Mouse (Mus musculus): ENCODE results near the gene Agtr2. TPM values are rescaled to one million over a fixed set of nuclear protein-coding genes. Genes with fewer than 3 reads are reported as not detected.
"Not testable (repeated sequence)": the region's sequence is repeated elsewhere in the genome, so short reads cannot be mapped to it uniquely, and the experiment has no call there.

Gene Agtr2
- polyA plus RNA-seq (2015; fragmentation: Nextera tagmentation; extraction: Ambion mirVana), result 33.0 and 35.4 TPM in 2 replicates

GRCm38 (mm10) chrX:21484414-21484813, at the start of gene Agtr2:
TSS of gene Agtr2 (plus strand) at chrX:21484544.
- ATAC-seq (replicated peaks; ENCODE audit: low FRiP score, low read depth), result no peak
- TF ChIP-seq CTCF (IDR thresholded peaks at IDR 0.05; ENCODE audit: low read depth), result no peak
- 0 out of 2 replicates have a peak within 1 kb of the TSS, but pooled peaks have one; percentile 5 for H3K4me3 ChIP-seq (replicated peaks; ENCODE audit: low read depth, low read length)
- H3K9ac ChIP-seq (ENCODE audit: low read depth, low read length), result no peak within 1 kb of the TSS
- no peak within 1 kb of the TSS for H3K27ac ChIP-seq
- H3K4me1 ChIP-seq (replicated peaks; ENCODE audit: insufficient read depth, low read length), result no peaks in the 10 kb centered on the region
- peak within 1 kb of the TSS; percentile 31; the same call in 1 of the 2 replicates for H3K4me2 ChIP-seq (ENCODE audit: low read length)
- H3K27me3 ChIP-seq (ENCODE audit: insufficient read depth, low read length), result no peaks in the 10 kb centered on the region
- WGBS, result 58% methylated on average over 5 of the region's 5 CpGs
- no peaks in the 10 kb centered on the region for H3K36me3 ChIP-seq (ENCODE audit: insufficient read depth, low read length)
- no peaks in the 10 kb centered on the region for H3K9me3 ChIP-seq (replicated peaks; ENCODE audit: low read length)
- DNase-seq (ENCODE audit: low spot score), result peak; percentile 34

- Histone ChIP-seq H3K36me3 (ENCODE audit: insufficient read depth, low read length) (no peaks in the 10 kb centered on the region), H3K27me3 (ENCODE audit: insufficient read depth, low read length) (no peaks in the 10 kb centered on the region), H3K4me1 (replicated peaks; ENCODE audit: insufficient read depth, low read length) (no peaks in the 10 kb centered on the region), H3K9ac (ENCODE audit: low read depth, low read length) (no peak overlapping the region), H3K4me3 (replicated peaks; ENCODE audit: low read depth, low read length) (no peak overlapping the region), H3K27ac (no peak overlapping the region), H3K4me2 (ENCODE audit: low read length) (no peak overlapping the region), H3K9me3 (replicated peaks; ENCODE audit: low read length) (no peaks in the 10 kb centered on the region)
- no peak for TF ChIP-seq CTCF (IDR thresholded peaks at IDR 0.05; ENCODE audit: low read depth)
- ATAC-seq (replicated peaks; ENCODE audit: low FRiP score, low read depth) (no peak), DNase-seq (ENCODE audit: low spot score) (no peak)
- WGBS, result 54% methylated on average over 3 of the region's 3 CpGs
Measured at GRCm38 (mm10) chrX:21452519-21452918, 31.8 kb upstream of the Agtr2 start.

- Histone ChIP-seq H3K27ac (no peak overlapping the region), H3K36me3 (ENCODE audit: insufficient read depth, low read length) (no peaks in the 10 kb centered on the region), H3K4me2 (ENCODE audit: low read length) (no peak overlapping the region), H3K27me3 (ENCODE audit: insufficient read depth, low read length) (no peaks in the 10 kb centered on the region), H3K4me3 (replicated peaks; ENCODE audit: low read depth, low read length) (no peak overlapping the region), H3K9ac (ENCODE audit: low read depth, low read length) (no peak overlapping the region), H3K4me1 (replicated peaks; ENCODE audit: insufficient read depth, low read length) (no peaks in the 10 kb centered on the region), H3K9me3 (replicated peaks; ENCODE audit: low read length) (no peaks in the 10 kb centered on the region)
- ATAC-seq (replicated peaks; ENCODE audit: low FRiP score, low read depth), result no peak
- DNase-seq (ENCODE audit: low spot score), result no peak
- 55% methylated on average over 2 of the region's 2 CpGs for WGBS
- TF ChIP-seq CTCF (IDR thresholded peaks at IDR 0.05; ENCODE audit: low read depth), result no peak
Measured at GRCm38 (mm10) chrX:21488111-21488510, 3.8 kb downstream of the Agtr2 start.

GRCm38 (mm10) chrX:21500242-21500641, 15.9 kb downstream of the Agtr2 start:
- Histone ChIP-seq H3K4me2 (ENCODE audit: low read length) (no peak overlapping the region), H3K9me3 (replicated peaks; ENCODE audit: low read length) (no peaks in the 10 kb centered on the region), H3K36me3 (ENCODE audit: insufficient read depth, low read length) (no peaks in the 10 kb centered on the region), H3K27me3 (ENCODE audit: insufficient read depth, low read length) (no peaks in the 10 kb centered on the region), H3K4me3 (replicated peaks; ENCODE audit: low read depth, low read length) (no peak overlapping the region), H3K27ac (no peak overlapping the region), H3K4me1 (replicated peaks; ENCODE audit: insufficient read depth, low read length) (no peaks in the 10 kb centered on the region), H3K9ac (ENCODE audit: low read depth, low read length) (no peak overlapping the region)
- DNase-seq (ENCODE audit: low spot score) (no peak), ATAC-seq (replicated peaks; ENCODE audit: low FRiP score, low read depth) (no peak)
- 34% methylated on average over 2 of the region's 2 CpGs for WGBS
- TF ChIP-seq CTCF (IDR thresholded peaks at IDR 0.05; ENCODE audit: low read depth), result peak; percentile 30; the same call in 1 of the 2 replicates

GRCm38 (mm10) chrX:21507333-21507732, 23.0 kb downstream of the Agtr2 start:
- WGBS, result 81% methylated on average over 2 of the region's 2 CpGs
- not testable (repeated sequence) for H3K9ac ChIP-seq (ENCODE audit: low read depth, low read length); ATAC-seq (replicated peaks; ENCODE audit: low FRiP score, low read depth); H3K4me1 ChIP-seq (replicated peaks; ENCODE audit: insufficient read depth, low read length); H3K27ac ChIP-seq; H3K4me3 ChIP-seq (replicated peaks; ENCODE audit: low read depth, low read length); DNase-seq (ENCODE audit: low spot score); H3K36me3 ChIP-seq (ENCODE audit: insufficient read depth, low read length); H3K9me3 ChIP-seq (replicated peaks; ENCODE audit: low read length); H3K4me2 ChIP-seq (ENCODE audit: low read length); H3K27me3 ChIP-seq (ENCODE audit: insufficient read depth, low read length)

GRCm38 (mm10) chrX:21522590-21522989, 38.2 kb downstream of the Agtr2 start:
- no peak overlapping the region for H3K4me3 ChIP-seq (replicated peaks; ENCODE audit: low read depth, low read length)
- H3K36me3 ChIP-seq (ENCODE audit: insufficient read depth, low read length), result no peaks in the 10 kb centered on the region
- H3K4me1 ChIP-seq (replicated peaks; ENCODE audit: insufficient read depth, low read length), result no peaks in the 10 kb centered on the region
- WGBS, result 58% methylated on average over 4 of the region's 4 CpGs
- H3K9me3 ChIP-seq (replicated peaks; ENCODE audit: low read length), result no peaks in the 10 kb centered on the region
- H3K9ac ChIP-seq (ENCODE audit: low read depth, low read length), result no peak overlapping the region
- H3K4me2 ChIP-seq (ENCODE audit: low read length), result no peak overlapping the region
- DNase-seq (ENCODE audit: low spot score) (peak; percentile 12), ATAC-seq (replicated peaks; ENCODE audit: low FRiP score, low read depth) (no peak)
- TF ChIP-seq CTCF (IDR thresholded peaks at IDR 0.05; ENCODE audit: low read depth), result no peak
- H3K27me3 ChIP-seq (ENCODE audit: insufficient read depth, low read length), result no peaks in the 10 kb centered on the region
- no peak overlapping the region for H3K27ac ChIP-seq

Other genes starting within 250 kb of the Agtr2 start
- gene Slc6a14, start 230.4 kb downstream of the Agtr2 start, polyA plus RNA-seq (2015; fragmentation: Nextera tagmentation; extraction: Ambion mirVana), result 0.14 and 0.17 TPM in 2 replicates

Measured in kidney, postnatal 0 days (tissue).